Mouse (Mus musculus) midbrain, embryonic 16.5 days (tissue): ENCODE results near the gene Gm3285. TPM values are rescaled to one million over a fixed set of nuclear protein-coding genes. Genes with fewer than 3 reads are reported as not detected.

ENCODE experiments used
- ATAC-seq: fragments of 200-750 bp; cut with Nextera tagmentation; 2 replicates; pipeline ENCODE4 v1.8.0; 2017; ENCODE audit warnings: moderate TSS enrichment
- H3K27ac ChIP-seq: fragments of 300-500 bp; sonication (generic); 2 replicates; pipeline ENCODE4 v1.5.1; 2014; ENCODE audit warnings: mild to moderate bottlenecking, low read length, mixed read lengths
- H3K27me3 ChIP-seq: fragments of 300-500 bp; sonication (generic); 2 replicates; pipeline ENCODE4 v1.6.1; 2014; ENCODE audit warnings: low read depth, low read length, mixed read lengths; ENCODE audit not compliant: control insufficient read depth, insufficient read depth
- H3K36me3 ChIP-seq: fragments of 300-500 bp; sonication (generic); 2 replicates; pipeline ENCODE4 v1.6.1; 2014; ENCODE audit warnings: mild to moderate bottlenecking, low read length, moderate library complexity, mixed read lengths; ENCODE audit not compliant: control insufficient read depth, insufficient read depth
- H3K4me1 ChIP-seq: fragments of 300-500 bp; sonication (generic); 2 replicates; pipeline ENCODE4 v1.6.1; 2014; ENCODE audit warnings: mild to moderate bottlenecking, low read length, mixed read lengths; ENCODE audit not compliant: control insufficient read depth, insufficient read depth
- H3K4me2 ChIP-seq: fragments of 300-500 bp; sonication (generic); 2 replicates; pipeline ENCODE4 v1.6.1; 2014; ENCODE audit warnings: mild to moderate bottlenecking, low read length, mixed read lengths
- H3K4me3 ChIP-seq: fragments of 300-500 bp; sonication (generic); 2 replicates; pipeline ENCODE4 v1.5.1; 2014; ENCODE audit warnings: low read depth, mild to moderate bottlenecking, low read length, moderate library complexity, mixed read lengths
- H3K9ac ChIP-seq: fragments of 300-500 bp; sonication (generic); 2 replicates; pipeline ENCODE4 v1.6.1; 2014; ENCODE audit warnings: low read depth, low read length, mixed read lengths
- H3K9me3 ChIP-seq: fragments of 300-500 bp; sonication (generic); replicated peaks from 2 replicates; pipeline ENCODE4 v1.6.1; 2014; ENCODE audit warnings: mild to moderate bottlenecking, low read length, mixed read lengths; ENCODE audit not compliant: control insufficient read depth, poor library complexity, severe bottlenecking
- WGBS: fragments of 180-500 bp; shearing (Covaris S2); extraction: QIAGEN DNeasy Blood & Tissue Kit; methylation state at CpG from one replicate; pipeline ENCODE4 v1.1.7; 2014; 5-methylcytosine and 5-hydroxymethylcytosine counted together
- polyA plus RNA-seq: library from polyadenylated mRNA; unstranded; fragments of >200 nt; fragmentation: Nextera tagmentation; extraction: Ambion mirVana; gene quantifications from 2 replicates; pipeline ENCODE4 v1.2.1, GENCODE M21; 2015

Gene Gm3285
- polyA plus RNA-seq, 1 experiment from 2014 or later: not detected

GRCm38 (mm10) chr10:77846961-77847360 lies 14.8 kb upstream of the Gm3285 start:
- Histone ChIP-seq H3K36me3 (no peaks in the 10 kb centered on the region), H3K9me3 (peaks cover 4% of the 10 kb centered on the region; the same call in 1 of the 2 replicates), H3K27me3 (no peaks in the 10 kb centered on the region), H3K27ac (no peak overlapping the region), H3K4me2 (no peak overlapping the region), H3K4me3 (no peak overlapping the region), H3K4me1 (no peaks in the 10 kb centered on the region), H3K9ac (no peak overlapping the region)
- WGBS: 13% methylated on average over 2 of the region's 2 CpGs
- no peak for ATAC-seq

- H3K4me1 ChIP-seq: no peaks in the 10 kb centered on the region
- no peak overlapping the region for H3K9ac ChIP-seq
- peaks cover 4% of the 10 kb centered on the region; the same call in 1 of the 2 replicates for H3K9me3 ChIP-seq
- no peak overlapping the region for H3K4me2 ChIP-seq
- no peaks in the 10 kb centered on the region for H3K36me3 ChIP-seq
- no peak for ATAC-seq
- no peak overlapping the region for H3K27ac ChIP-seq
- WGBS: 67% methylated on average over 2 of the region's 2 CpGs
- no peak overlapping the region for H3K4me3 ChIP-seq
- H3K27me3 ChIP-seq: no peaks in the 10 kb centered on the region
Observed at GRCm38 (mm10) chr10:77847538-77847937, 14.2 kb upstream of the Gm3285 start.

- Histone ChIP-seq H3K4me2 (no peak within 1 kb of the TSS), H3K4me3 (no peak within 1 kb of the TSS), H3K4me1 (no peaks in the 10 kb centered on the region), H3K27ac (no peak within 1 kb of the TSS), H3K36me3 (no peaks in the 10 kb centered on the region), H3K27me3 (no peaks in the 10 kb centered on the region), H3K9me3 (no peaks in the 10 kb centered on the region), H3K9ac (no peak within 1 kb of the TSS)
- no peak for ATAC-seq
- WGBS: 68% methylated on average over 9 of the region's 9 CpGs
Observed at GRCm38 (mm10) chr10:77852559-77852958, 9.2 kb upstream of the Gm3285 start, which contains the start of gene Gm10318. TSS of gene Gm10318 (plus strand) at chr10:77852859.

- H3K4me3 ChIP-seq: peak overlapping the region; percentile 10; the same call in 1 of the 2 replicates
- WGBS: 41% methylated on average over 13 of the region's 14 CpGs
- H3K36me3 ChIP-seq: no peaks in the 10 kb centered on the region
- H3K27me3 ChIP-seq: no peaks in the 10 kb centered on the region
- 0 out of 2 replicates have a peak overlapping the region, but pooled peaks have one; percentile 11 for H3K9ac ChIP-seq
- H3K9me3 ChIP-seq: no peaks in the 10 kb centered on the region
- H3K27ac ChIP-seq: no peak overlapping the region
- H3K4me1 ChIP-seq: no peaks in the 10 kb centered on the region
- H3K4me2 ChIP-seq: peak overlapping the region; percentile 16
- peak; percentile 78 for ATAC-seq
Observed at GRCm38 (mm10) chr10:77864067-77864761, 2.4 kb downstream of the Gm3285 start.

- H3K4me2 ChIP-seq: peak overlapping the region; percentile 16
- H3K9me3 ChIP-seq: no peaks in the 10 kb centered on the region
- 36% methylated on average over 11 of the region's 11 CpGs for WGBS
- no peak; the same call in 1 of the 2 replicates for ATAC-seq
- no peaks in the 10 kb centered on the region for H3K27me3 ChIP-seq
- H3K4me3 ChIP-seq: peak overlapping the region; percentile 10; the same call in 1 of the 2 replicates
- H3K27ac ChIP-seq: no peak overlapping the region
- H3K36me3 ChIP-seq: no peaks in the 10 kb centered on the region
- H3K9ac ChIP-seq: 0 out of 2 replicates have a peak overlapping the region, but pooled peaks have one; percentile 11
- H3K4me1 ChIP-seq: no peaks in the 10 kb centered on the region
Observed at GRCm38 (mm10) chr10:77864762-77865143, 3.0 kb downstream of the Gm3285 start.

GRCm38 (mm10) chr10:77867546-77867945 lies 5.8 kb downstream of the Gm3285 start:
- no peak for ATAC-seq
- no peaks in the 10 kb centered on the region for H3K27me3 ChIP-seq
- H3K4me1 ChIP-seq: no peaks in the 10 kb centered on the region
- H3K27ac ChIP-seq: no peak overlapping the region
- H3K9ac ChIP-seq: no peak overlapping the region
- no peaks in the 10 kb centered on the region for H3K9me3 ChIP-seq
- no peaks in the 10 kb centered on the region for H3K36me3 ChIP-seq
- no peak overlapping the region for H3K4me3 ChIP-seq
- H3K4me2 ChIP-seq: no peak overlapping the region
- WGBS: 33% methylated on average over 1 of the region's 1 CpGs

- Histone ChIP-seq H3K9me3 (no peaks in the 10 kb centered on the region), H3K9ac (no peak overlapping the region), H3K27ac (no peak overlapping the region), H3K27me3 (no peaks in the 10 kb centered on the region), H3K36me3 (no peaks in the 10 kb centered on the region), H3K4me2 (no peak overlapping the region), H3K4me1 (no peaks in the 10 kb centered on the region), H3K4me3 (no peak overlapping the region)
- no peak for ATAC-seq
- whole genome bisulfite sequencing: 87% methylated on average over 7 of the region's 7 CpGs
Observed at GRCm38 (mm10) chr10:77869651-77870050, 7.9 kb downstream of the Gm3285 start.

- Histone ChIP-seq H3K36me3 (no peaks in the 10 kb centered on the region), H3K4me3 (no peak overlapping the region), H3K27me3 (no peaks in the 10 kb centered on the region), H3K9ac (no peak overlapping the region), H3K9me3 (no peaks in the 10 kb centered on the region), H3K4me1 (no peaks in the 10 kb centered on the region), H3K4me2 (no peak overlapping the region), H3K27ac (no peak overlapping the region)
- ATAC-seq: no peak
- 56% methylated on average over 6 of the region's 6 CpGs for WGBS
Observed at GRCm38 (mm10) chr10:77878985-77879384, 17.2 kb downstream of the Gm3285 start.

- no peak for ATAC-seq
- Histone ChIP-seq H3K4me2 (no peak overlapping the region), H3K4me1 (no peaks in the 10 kb centered on the region), H3K4me3 (no peak overlapping the region), H3K9ac (no peak overlapping the region), H3K27ac (no peak overlapping the region), H3K36me3 (no peaks in the 10 kb centered on the region), H3K27me3 (no peaks in the 10 kb centered on the region), H3K9me3 (no peaks in the 10 kb centered on the region)
- 80% methylated on average over 3 of the region's 3 CpGs for WGBS
Observed at GRCm38 (mm10) chr10:77880305-77880704, 18.5 kb downstream of the Gm3285 start.
